Mouse (Mus musculus): ENCODE results near the gene Kalrn. TPM values are rescaled to one million over a fixed set of nuclear protein-coding genes. Genes with fewer than 3 reads are reported as not detected.
"Not testable (repeated sequence)": the region's sequence is repeated elsewhere in the genome, so short reads cannot be mapped to it uniquely, and the experiment has no call there.

The Kalrn gene
- polyA plus RNA-seq, 1 experiment from 2014 or later: 25.5 TPM

- not testable (repeated sequence) for H3K9ac ChIP-seq; H3K36me3 ChIP-seq; H3K4me2 ChIP-seq (replicated peaks); H3K27me3 ChIP-seq (replicated peaks); H3K4me3 ChIP-seq; H3K27ac ChIP-seq; ATAC-seq (ENCODE audit: low FRiP score, low read depth); H3K9me3 ChIP-seq
- peaks cover 12% of the 10 kb centered on the region for H3K4me1 ChIP-seq
Observed at GRCm38 (mm10) chr16:34081314-34081682, 492.0 kb downstream of the Kalrn start.

- H3K4me3 ChIP-seq: no peak overlapping the region
- 62% methylated on average over 6 of the region's 6 CpGs for WGBS
- H3K4me2 ChIP-seq (replicated peaks): no peak overlapping the region
- no peaks in the 10 kb centered on the region for H3K27me3 ChIP-seq (replicated peaks)
- ATAC-seq (ENCODE audit: low FRiP score, low read depth): no peak
- no peak overlapping the region for H3K9ac ChIP-seq
- peaks cover 12% of the 10 kb centered on the region for H3K4me1 ChIP-seq
- no peaks in the 10 kb centered on the region for H3K9me3 ChIP-seq
- no peaks in the 10 kb centered on the region for H3K36me3 ChIP-seq
- H3K27ac ChIP-seq: no peak overlapping the region
Observed at GRCm38 (mm10) chr16:34080818-34081217, 492.5 kb downstream of the Kalrn start.

- Histone ChIP-seq H3K27ac (no peak overlapping the region), H3K27me3 (replicated peaks) (no peaks in the 10 kb centered on the region), H3K4me2 (replicated peaks) (no peak overlapping the region), H3K9me3 (no peaks in the 10 kb centered on the region), H3K4me3 (no peak overlapping the region), H3K36me3 (no peaks in the 10 kb centered on the region), H3K4me1 (peaks cover 12% of the 10 kb centered on the region), H3K9ac (no peak overlapping the region)
- ATAC-seq (ENCODE audit: low FRiP score, low read depth): no peak
- 80% methylated on average over 4 of the region's 4 CpGs for WGBS
Observed at GRCm38 (mm10) chr16:34079511-34079910, 493.8 kb downstream of the Kalrn start.

DNA sequence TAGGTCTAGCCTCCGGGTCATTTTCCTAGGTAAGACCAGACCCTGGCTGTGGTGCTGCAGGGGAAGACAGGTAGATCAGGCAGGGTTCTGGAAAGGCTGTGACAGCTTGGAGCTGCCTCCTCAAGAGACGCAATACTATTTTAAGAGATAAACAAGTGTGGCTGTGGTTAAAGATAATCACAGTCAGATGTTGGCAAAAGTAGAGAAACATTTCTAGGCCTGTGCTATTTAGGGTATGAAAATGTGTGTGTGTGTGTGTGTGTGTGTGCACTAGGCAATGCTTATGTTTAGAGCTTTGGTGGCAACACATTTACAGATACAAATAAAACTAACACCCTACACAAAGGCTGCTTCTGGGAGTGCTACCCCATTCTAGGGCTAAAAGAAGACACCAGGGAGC lies 494.6 kb downstream of the Kalrn start:
- no peaks in the 10 kb centered on the region for H3K9me3 ChIP-seq
- peaks cover 12% of the 10 kb centered on the region for H3K4me1 ChIP-seq
- H3K4me3 ChIP-seq: no peak overlapping the region
- no peak overlapping the region for H3K4me2 ChIP-seq (replicated peaks)
- no peaks in the 10 kb centered on the region for H3K36me3 ChIP-seq
- ATAC-seq (ENCODE audit: low FRiP score, low read depth): no peak
- H3K27ac ChIP-seq: no peak overlapping the region
- H3K27me3 ChIP-seq (replicated peaks): no peaks in the 10 kb centered on the region
- WGBS: 94% methylated on average over 2 of the region's 2 CpGs
- H3K9ac ChIP-seq: no peak overlapping the region

- no peak overlapping the region for H3K4me2 ChIP-seq (replicated peaks)
- 82% methylated on average over 3 of the region's 3 CpGs for WGBS
- H3K36me3 ChIP-seq: no peaks in the 10 kb centered on the region
- ATAC-seq (ENCODE audit: low FRiP score, low read depth): no peak
- H3K27me3 ChIP-seq (replicated peaks): no peaks in the 10 kb centered on the region
- H3K27ac ChIP-seq: no peak overlapping the region
- H3K4me3 ChIP-seq: no peak overlapping the region
- H3K9ac ChIP-seq: no peak overlapping the region
- H3K4me1 ChIP-seq: no peaks in the 10 kb centered on the region
- H3K9me3 ChIP-seq: no peaks in the 10 kb centered on the region
Observed at GRCm38 (mm10) chr16:34076101-34076500, 497.2 kb downstream of the Kalrn start.

DNA sequence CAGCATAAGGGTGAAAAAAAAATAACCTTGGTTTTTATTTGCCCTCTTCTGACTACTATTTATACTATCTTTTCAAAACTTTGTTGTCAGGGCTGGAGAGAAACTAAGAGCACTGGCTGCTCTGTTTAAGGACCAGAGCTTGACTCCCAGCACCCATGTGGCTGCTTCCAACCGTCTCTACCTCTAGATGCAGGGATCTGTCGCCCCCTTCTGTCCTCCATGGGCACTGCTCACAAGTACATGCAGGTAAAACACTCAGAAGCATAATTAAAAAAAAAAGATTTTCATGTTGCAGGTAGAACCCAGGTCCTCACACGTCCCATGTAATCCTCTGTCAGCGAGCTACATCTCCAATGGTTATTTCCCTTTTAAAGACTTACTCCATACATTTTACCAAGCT lies 499.4 kb downstream of the Kalrn start:
- ATAC-seq (ENCODE audit: low FRiP score, low read depth): no peak
- no peak overlapping the region for H3K4me3 ChIP-seq
- H3K9me3 ChIP-seq: no peaks in the 10 kb centered on the region
- H3K4me1 ChIP-seq: no peaks in the 10 kb centered on the region
- no peaks in the 10 kb centered on the region for H3K27me3 ChIP-seq (replicated peaks)
- H3K36me3 ChIP-seq: no peaks in the 10 kb centered on the region
- no peak overlapping the region for H3K4me2 ChIP-seq (replicated peaks)
- no peak overlapping the region for H3K27ac ChIP-seq
- 93% methylated on average over 4 of the region's 4 CpGs for WGBS
- no peak overlapping the region for H3K9ac ChIP-seq

GRCm38 (mm10) chr16:34072136-34072535 lies 501.2 kb downstream of the Kalrn start:
- WGBS: 80% methylated on average over 3 of the region's 3 CpGs
- no peaks in the 10 kb centered on the region for H3K27me3 ChIP-seq (replicated peaks)
- no peak overlapping the region for H3K9ac ChIP-seq
- H3K36me3 ChIP-seq: no peaks in the 10 kb centered on the region
- no peak overlapping the region for H3K4me3 ChIP-seq
- H3K9me3 ChIP-seq: no peaks in the 10 kb centered on the region
- no peak for ATAC-seq (ENCODE audit: low FRiP score, low read depth)
- H3K4me2 ChIP-seq (replicated peaks): no peak overlapping the region
- no peaks in the 10 kb centered on the region for H3K4me1 ChIP-seq
- no peak overlapping the region for H3K27ac ChIP-seq

DNA sequence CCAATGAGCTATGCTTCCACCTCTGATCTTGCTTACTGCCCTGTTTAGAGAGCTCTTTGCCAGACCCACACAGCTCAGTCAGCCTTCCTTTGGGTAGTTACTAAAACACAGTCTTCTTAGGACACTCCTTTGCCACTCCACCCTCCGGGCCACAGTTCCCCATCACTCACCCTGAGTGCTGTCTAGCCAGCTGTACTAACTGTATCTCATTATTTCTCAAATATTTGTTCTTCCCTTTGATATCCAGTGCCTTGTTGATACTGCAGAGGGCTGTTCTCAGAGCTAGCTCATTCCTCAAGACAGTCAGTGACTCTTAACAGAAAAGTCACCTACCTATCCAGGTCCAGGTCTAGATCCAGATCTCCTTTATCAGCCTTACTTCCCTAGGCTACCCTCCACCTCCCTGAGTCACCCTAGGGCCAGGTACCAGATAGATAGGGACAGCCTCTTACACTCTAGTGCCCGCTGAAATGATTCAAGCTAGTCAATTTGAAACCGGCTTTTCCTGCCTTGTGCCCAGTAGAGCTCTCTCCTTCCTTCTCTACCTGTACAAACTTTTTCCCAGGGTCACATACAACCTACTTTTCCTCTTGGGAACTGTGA lies 502.0 kb downstream of the Kalrn start:
- Histone ChIP-seq H3K27me3 (replicated peaks) (no peaks in the 10 kb centered on the region), H3K9ac (no peak overlapping the region)
- WGBS: 93% methylated on average over 3 of the region's 3 CpGs

GRCm38 (mm10) chr16:34069481-34069880 lies 503.9 kb downstream of the Kalrn start:
- Histone ChIP-seq H3K4me2 (replicated peaks) (no peak overlapping the region), H3K36me3 (no peaks in the 10 kb centered on the region), H3K27ac (no peak overlapping the region), H3K9ac (no peak overlapping the region), H3K4me3 (no peak overlapping the region), H3K27me3 (replicated peaks) (no peaks in the 10 kb centered on the region), H3K9me3 (no peaks in the 10 kb centered on the region), H3K4me1 (no peaks in the 10 kb centered on the region)
- no peak for ATAC-seq (ENCODE audit: low FRiP score, low read depth)
- 73% methylated on average over 3 of the region's 3 CpGs for WGBS

More for the DNA sequence above, 502.0 kb downstream of the Kalrn start:
- Histone ChIP-seq H3K4me2 (replicated peaks) (no peak overlapping the region), H3K4me1 (no peaks in the 10 kb centered on the region), H3K27ac (no peak overlapping the region), H3K4me3 (no peak overlapping the region), H3K36me3 (no peaks in the 10 kb centered on the region), H3K9me3 (no peaks in the 10 kb centered on the region)
- ATAC-seq (ENCODE audit: low FRiP score, low read depth): no peak

- Histone ChIP-seq H3K36me3 (no peaks in the 10 kb centered on the region), H3K9ac (no peak overlapping the region), H3K27ac (no peak overlapping the region), H3K4me2 (replicated peaks) (no peak overlapping the region), H3K9me3 (no peaks in the 10 kb centered on the region), H3K4me3 (no peak overlapping the region), H3K27me3 (replicated peaks) (no peaks in the 10 kb centered on the region), H3K4me1 (no peaks in the 10 kb centered on the region)
- no peak for ATAC-seq (ENCODE audit: low FRiP score, low read depth)
Observed at GRCm38 (mm10) chr16:34066922-34067321, 506.4 kb downstream of the Kalrn start.

- Histone ChIP-seq H3K27me3 (replicated peaks) (no peaks in the 10 kb centered on the region), H3K27ac (no peak overlapping the region), H3K4me3 (no peak overlapping the region), H3K9me3 (no peaks in the 10 kb centered on the region), H3K4me1 (no peaks in the 10 kb centered on the region), H3K9ac (no peak overlapping the region), H3K4me2 (replicated peaks) (no peak overlapping the region), H3K36me3 (no peaks in the 10 kb centered on the region)
- 94% methylated on average over 4 of the region's 4 CpGs for WGBS
- ATAC-seq (ENCODE audit: low FRiP score, low read depth): no peak
Observed at GRCm38 (mm10) chr16:34066376-34066775, 507.0 kb downstream of the Kalrn start.

GRCm38 (mm10) chr16:34063313-34063712 lies 510.0 kb downstream of the Kalrn start:
- H3K4me1 ChIP-seq: peaks cover 2% of the 10 kb centered on the region; the same call in 1 of the 2 replicates
- no peak overlapping the region for H3K9ac ChIP-seq
- no peak overlapping the region for H3K4me3 ChIP-seq
- H3K27ac ChIP-seq: no peak overlapping the region
- WGBS: 74% methylated on average over 4 of the region's 4 CpGs
- no peaks in the 10 kb centered on the region for H3K36me3 ChIP-seq
- H3K9me3 ChIP-seq: no peaks in the 10 kb centered on the region
- ATAC-seq (ENCODE audit: low FRiP score, low read depth): no peak
- H3K27me3 ChIP-seq (replicated peaks): no peaks in the 10 kb centered on the region
- H3K4me2 ChIP-seq (replicated peaks): no peak overlapping the region

- Histone ChIP-seq H3K27me3 (replicated peaks) (no peaks in the 10 kb centered on the region), H3K4me3 (no peak overlapping the region), H3K4me2 (replicated peaks) (no peak overlapping the region), H3K4me1 (peaks cover 3% of the 10 kb centered on the region; the same call in 1 of the 2 replicates), H3K27ac (no peak overlapping the region), H3K9me3 (no peaks in the 10 kb centered on the region), H3K9ac (no peak overlapping the region), H3K36me3 (no peaks in the 10 kb centered on the region)
- ATAC-seq (ENCODE audit: low FRiP score, low read depth): no peak
- WGBS: 90% methylated on average over 1 of the region's 1 CpGs
Observed at GRCm38 (mm10) chr16:34061661-34062060, 511.7 kb downstream of the Kalrn start.

All from neural tube, embryonic 12.5 days (tissue).